Mouse (Mus musculus): ENCODE data around the gene Dync2h1.

DNA sequence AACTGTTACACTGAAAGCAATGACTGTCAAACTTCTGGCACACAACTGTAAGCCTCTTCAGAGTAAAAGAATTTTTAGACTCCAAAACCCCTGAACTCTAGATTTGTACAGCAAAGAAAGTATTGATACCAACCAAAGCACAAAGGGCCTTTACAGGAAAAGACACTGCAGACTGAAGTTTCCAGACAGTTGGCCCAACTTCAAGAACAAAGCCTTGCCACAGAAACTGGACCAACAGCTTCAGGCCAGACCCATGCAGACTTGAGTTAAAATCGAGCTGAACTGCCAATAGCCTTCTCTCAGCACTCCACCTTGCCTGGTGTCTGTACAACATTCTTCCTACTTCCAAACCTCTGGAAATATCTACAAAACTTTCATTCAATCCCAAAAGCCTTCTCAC, 74.1 kb downstream of the Dync2h1 start:
- TF ChIP-seq CTCF (IDR thresholded peaks at IDR 0.05; ENCODE audit: insufficient read depth, low read depth, low read length) = no peak
- no peak for TF ChIP-seq POLR2A (IDR thresholded peaks at IDR 0.05; ENCODE audit: insufficient read depth, low read depth, low read length)
